Mouse (Mus musculus): ENCODE measurements around the gene Dpp6. TPM values are rescaled to one million over a fixed set of nuclear protein-coding genes. Genes with fewer than 3 reads are reported as not detected.

The Dpp6 gene
- polyA plus RNA-seq, 1 experiment from 2014 or later = 28.8 TPM

- H3K27ac ChIP-seq (replicated peaks) = no peak overlapping the region
- no peak overlapping the region for H3K4me3 ChIP-seq
- H3K27me3 ChIP-seq = no peaks in the 10 kb centered on the region
- WGBS = 19% methylated on average over 1 of the region's 1 CpGs
- no peaks in the 10 kb centered on the region for H3K9me3 ChIP-seq
- H3K9ac ChIP-seq (replicated peaks) = no peak overlapping the region
- ATAC-seq (replicated peaks) = 0 out of 2 replicates have a peak, but pooled peaks have one; percentile 58
- no peak overlapping the region for H3K4me2 ChIP-seq (replicated peaks)
- no peaks in the 10 kb centered on the region for H3K4me1 ChIP-seq
- no peaks in the 10 kb centered on the region for H3K36me3 ChIP-seq
These were observed 162.3 kb downstream of the Dpp6 start for GRCm38 (mm10) chr5:26979348-26979747.

- Histone ChIP-seq H3K4me2 (replicated peaks) (no peak overlapping the region), H3K4me1 (no peaks in the 10 kb centered on the region), H3K9ac (replicated peaks) (no peak overlapping the region), H3K9me3 (no peaks in the 10 kb centered on the region), H3K4me3 (no peak overlapping the region), H3K27me3 (no peaks in the 10 kb centered on the region), H3K27ac (replicated peaks) (no peak overlapping the region), H3K36me3 (no peaks in the 10 kb centered on the region)
- no peak; the same call in 1 of the 2 replicates for ATAC-seq (replicated peaks)
- WGBS = 61% methylated on average over 3 of the region's 3 CpGs
These were observed 162.8 kb downstream of the Dpp6 start for GRCm38 (mm10) chr5:26979755-26980154.

- H3K27ac ChIP-seq (replicated peaks) = no peak overlapping the region
- no peaks in the 10 kb centered on the region for H3K27me3 ChIP-seq
- no peak overlapping the region for H3K4me2 ChIP-seq (replicated peaks)
- 8% methylated on average over 1 of the region's 1 CpGs for WGBS
- no peak for ATAC-seq (replicated peaks)
- no peaks in the 10 kb centered on the region for H3K9me3 ChIP-seq
- no peaks in the 10 kb centered on the region for H3K4me1 ChIP-seq
- H3K36me3 ChIP-seq = no peaks in the 10 kb centered on the region
- no peak overlapping the region for H3K9ac ChIP-seq (replicated peaks)
- H3K4me3 ChIP-seq = no peak overlapping the region
These were observed 168.1 kb downstream of the Dpp6 start for GRCm38 (mm10) chr5:26985114-26985513.

- WGBS = 2% methylated on average over 2 of the region's 2 CpGs
- H3K27ac ChIP-seq (replicated peaks) = no peak overlapping the region; the same call in 1 of the 2 replicates
These were observed 174.6 kb downstream of the Dpp6 start for GRCm38 (mm10) chr5:26991587-26991986.

GRCm38 (mm10) chr5:27003537-27003936 is 186.5 kb downstream of the Dpp6 start:
- Histone ChIP-seq H3K9ac (replicated peaks) (no peak overlapping the region), H3K9me3 (no peaks in the 10 kb centered on the region), H3K36me3 (no peaks in the 10 kb centered on the region), H3K27me3 (no peaks in the 10 kb centered on the region), H3K4me1 (no peaks in the 10 kb centered on the region), H3K4me3 (no peak overlapping the region), H3K4me2 (replicated peaks) (no peak overlapping the region), H3K27ac (replicated peaks) (no peak overlapping the region)
- no peak for ATAC-seq (replicated peaks)
- 95% methylated on average over 7 of the region's 7 CpGs for WGBS

More at GRCm38 (mm10) chr5:26991587-26991986, 174.6 kb downstream of the Dpp6 start:
- no peaks in the 10 kb centered on the region for H3K27me3 ChIP-seq
- peak; percentile 80 for ATAC-seq (replicated peaks)
- no peak overlapping the region for H3K4me3 ChIP-seq
- no peak overlapping the region for H3K4me2 ChIP-seq (replicated peaks)
- H3K9me3 ChIP-seq = no peaks in the 10 kb centered on the region
- no peak overlapping the region for H3K9ac ChIP-seq (replicated peaks)
- H3K36me3 ChIP-seq = no peaks in the 10 kb centered on the region
- peaks cover 14% of the 10 kb centered on the region for H3K4me1 ChIP-seq

- Histone ChIP-seq H3K4me3 (no peak overlapping the region), H3K9ac (replicated peaks) (no peak overlapping the region), H3K9me3 (no peaks in the 10 kb centered on the region), H3K4me1 (no peaks in the 10 kb centered on the region), H3K36me3 (no peaks in the 10 kb centered on the region), H3K27ac (replicated peaks) (no peak overlapping the region), H3K27me3 (no peaks in the 10 kb centered on the region), H3K4me2 (replicated peaks) (no peak overlapping the region)
- no peak for ATAC-seq (replicated peaks)
These were observed 192.2 kb downstream of the Dpp6 start for GRCm38 (mm10) chr5:27009157-27009556.

GRCm38 (mm10) chr5:27010582-27010981 is 193.6 kb downstream of the Dpp6 start:
- 83% methylated on average over 5 of the region's 5 CpGs for WGBS
- Histone ChIP-seq H3K36me3 (no peaks in the 10 kb centered on the region), H3K9ac (replicated peaks) (no peak overlapping the region), H3K4me2 (replicated peaks) (no peak overlapping the region), H3K4me1 (no peaks in the 10 kb centered on the region), H3K4me3 (no peak overlapping the region), H3K27ac (replicated peaks) (no peak overlapping the region), H3K9me3 (no peaks in the 10 kb centered on the region), H3K27me3 (no peaks in the 10 kb centered on the region)
- ATAC-seq (replicated peaks) = no peak

GRCm38 (mm10) chr5:27018314-27018956 is 201.4 kb downstream of the Dpp6 start:
- no peak overlapping the region for H3K4me3 ChIP-seq
- no peak; the same call in 1 of the 2 replicates for ATAC-seq (replicated peaks)
- 43% methylated on average over 3 of the region's 3 CpGs for WGBS
- no peaks in the 10 kb centered on the region for H3K9me3 ChIP-seq
- no peak overlapping the region for H3K9ac ChIP-seq (replicated peaks)
- no peak overlapping the region for H3K27ac ChIP-seq (replicated peaks)
- H3K4me1 ChIP-seq = no peaks in the 10 kb centered on the region
- H3K4me2 ChIP-seq (replicated peaks) = no peak overlapping the region
- H3K27me3 ChIP-seq = no peaks in the 10 kb centered on the region
- no peaks in the 10 kb centered on the region for H3K36me3 ChIP-seq

- no peak overlapping the region for H3K9ac ChIP-seq (replicated peaks)
- H3K4me3 ChIP-seq = no peak overlapping the region
- no peaks in the 10 kb centered on the region for H3K27me3 ChIP-seq
- no peaks in the 10 kb centered on the region for H3K4me1 ChIP-seq
- no peak for ATAC-seq (replicated peaks)
- H3K4me2 ChIP-seq (replicated peaks) = no peak overlapping the region
- H3K27ac ChIP-seq (replicated peaks) = no peak overlapping the region
- WGBS = 49% methylated on average over 1 of the region's 1 CpGs
- no peaks in the 10 kb centered on the region for H3K36me3 ChIP-seq
- no peaks in the 10 kb centered on the region for H3K9me3 ChIP-seq
These were observed 211.6 kb downstream of the Dpp6 start for GRCm38 (mm10) chr5:27028611-27029010.

- ATAC-seq (replicated peaks) = no peak
- H3K4me1 ChIP-seq = no peaks in the 10 kb centered on the region
- no peaks in the 10 kb centered on the region for H3K9me3 ChIP-seq
- no peak overlapping the region for H3K9ac ChIP-seq (replicated peaks)
- no peak overlapping the region for H3K4me2 ChIP-seq (replicated peaks)
- H3K27me3 ChIP-seq = no peaks in the 10 kb centered on the region
- no peak overlapping the region for H3K4me3 ChIP-seq
- H3K27ac ChIP-seq (replicated peaks) = no peak overlapping the region
- H3K36me3 ChIP-seq = no peaks in the 10 kb centered on the region
- 19% methylated on average over 5 of the region's 5 CpGs for WGBS
These were observed 212.8 kb downstream of the Dpp6 start for GRCm38 (mm10) chr5:27029784-27030183.

- H3K4me1 ChIP-seq = no peaks in the 10 kb centered on the region
- 62% methylated on average over 4 of the region's 4 CpGs for WGBS
- no peak overlapping the region for H3K9ac ChIP-seq (replicated peaks)
- no peak for ATAC-seq (replicated peaks)
- no peak overlapping the region for H3K4me2 ChIP-seq (replicated peaks)
- no peaks in the 10 kb centered on the region for H3K36me3 ChIP-seq
- H3K27me3 ChIP-seq = no peaks in the 10 kb centered on the region
- no peak overlapping the region for H3K27ac ChIP-seq (replicated peaks)
- no peak overlapping the region for H3K4me3 ChIP-seq
- H3K9me3 ChIP-seq = no peaks in the 10 kb centered on the region
These were observed 217.9 kb downstream of the Dpp6 start for GRCm38 (mm10) chr5:27034858-27035257.

- no peaks in the 10 kb centered on the region for H3K27me3 ChIP-seq
- no peaks in the 10 kb centered on the region for H3K4me1 ChIP-seq
- no peak overlapping the region for H3K4me3 ChIP-seq
- no peak overlapping the region for H3K9ac ChIP-seq (replicated peaks)
- no peak overlapping the region for H3K27ac ChIP-seq (replicated peaks)
- H3K36me3 ChIP-seq = no peaks in the 10 kb centered on the region
- WGBS = 73% methylated on average over 1 of the region's 1 CpGs
- H3K9me3 ChIP-seq = no peaks in the 10 kb centered on the region
- H3K4me2 ChIP-seq (replicated peaks) = no peak overlapping the region
- ATAC-seq (replicated peaks) = no peak
These were observed 218.3 kb downstream of the Dpp6 start for GRCm38 (mm10) chr5:27035291-27035690.

- no peaks in the 10 kb centered on the region for H3K27me3 ChIP-seq
- no peak overlapping the region for H3K9ac ChIP-seq (replicated peaks)
- WGBS = 26% methylated on average over 2 of the region's 2 CpGs
- no peaks in the 10 kb centered on the region for H3K4me1 ChIP-seq
- ATAC-seq (replicated peaks) = no peak
- H3K9me3 ChIP-seq = no peaks in the 10 kb centered on the region
- no peak overlapping the region for H3K4me2 ChIP-seq (replicated peaks)
- H3K4me3 ChIP-seq = no peak overlapping the region
- H3K27ac ChIP-seq (replicated peaks) = no peak overlapping the region
- H3K36me3 ChIP-seq = no peaks in the 10 kb centered on the region
These were observed 218.9 kb downstream of the Dpp6 start for GRCm38 (mm10) chr5:27035891-27036290.

Data from forebrain, embryonic 15.5 days (tissue).